Mouse (Mus musculus): ENCODE measurements around the gene Prkab2.

- TF ChIP-seq CTCF (IDR thresholded peaks at IDR 0.05; ENCODE audit: borderline replicate concordance, control insufficient read depth, extremely low read depth, insufficient read depth, low read length, poor library complexity) = no peak
- TF ChIP-seq POLR2A (IDR thresholded peaks at IDR 0.05; ENCODE audit: control insufficient read depth, extremely low read depth, insufficient read depth, low read length, poor library complexity) = no peak
Observed at GRCm38 (mm10) chr3:97686372-97687117, 28.6 kb downstream of the Prkab2 start.

All from thymus, adult 2 months (tissue).